Mouse (Mus musculus) liver (tissue): ENCODE data around the gene Commd8.
"Not testable (repeated sequence)": the region's sequence is repeated elsewhere in the genome, so short reads cannot be mapped to it uniquely, and the experiment has no call there.

Experiments
- DNase-seq: peaks from one replicate; pipeline ENCODE4 v3.0.0-alpha.2; 2020; ENCODE audit warnings: mixed read lengths

Commd8 gene

DNA sequence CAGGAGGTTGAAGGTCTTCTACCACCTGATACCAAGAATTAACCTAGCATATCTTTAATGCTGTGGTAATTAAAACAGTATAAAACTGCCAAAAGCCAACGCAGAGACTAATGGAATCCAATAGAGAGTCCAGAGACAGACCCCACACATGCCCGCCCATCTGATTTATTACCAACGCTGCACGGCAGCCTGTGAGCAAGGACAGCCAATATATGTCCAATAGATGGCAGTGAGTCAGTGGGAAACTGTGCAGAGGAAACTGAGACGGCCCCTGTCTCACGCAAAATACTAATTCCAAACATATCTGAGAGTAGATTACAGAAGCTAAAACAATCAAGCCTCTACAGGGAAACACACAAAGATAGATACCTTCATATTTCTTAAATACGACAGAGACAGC is 3.6 kb downstream of the Commd8 start:
- DNase-seq, result no peak

DNA sequence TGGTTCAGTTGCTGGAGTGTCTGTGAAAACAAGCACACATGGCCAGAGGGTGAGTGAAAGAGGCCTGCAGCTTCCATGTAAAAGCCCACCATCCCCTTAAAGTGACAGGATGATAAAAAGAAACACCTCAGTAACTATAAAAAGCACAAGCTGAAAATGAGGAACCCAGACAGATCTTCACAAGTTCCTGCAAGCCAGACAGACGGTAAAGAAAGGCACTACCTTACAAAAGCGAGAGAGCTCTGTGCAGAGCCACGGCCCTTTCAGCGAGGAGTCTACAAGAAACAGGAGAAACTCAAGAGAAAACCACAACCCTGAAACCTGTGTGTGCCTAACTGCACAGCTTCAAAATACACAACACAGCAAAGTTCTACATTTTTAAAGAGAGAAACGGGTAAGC is 5.1 kb downstream of the Commd8 start:
- DNase-seq, result no peak

DNA sequence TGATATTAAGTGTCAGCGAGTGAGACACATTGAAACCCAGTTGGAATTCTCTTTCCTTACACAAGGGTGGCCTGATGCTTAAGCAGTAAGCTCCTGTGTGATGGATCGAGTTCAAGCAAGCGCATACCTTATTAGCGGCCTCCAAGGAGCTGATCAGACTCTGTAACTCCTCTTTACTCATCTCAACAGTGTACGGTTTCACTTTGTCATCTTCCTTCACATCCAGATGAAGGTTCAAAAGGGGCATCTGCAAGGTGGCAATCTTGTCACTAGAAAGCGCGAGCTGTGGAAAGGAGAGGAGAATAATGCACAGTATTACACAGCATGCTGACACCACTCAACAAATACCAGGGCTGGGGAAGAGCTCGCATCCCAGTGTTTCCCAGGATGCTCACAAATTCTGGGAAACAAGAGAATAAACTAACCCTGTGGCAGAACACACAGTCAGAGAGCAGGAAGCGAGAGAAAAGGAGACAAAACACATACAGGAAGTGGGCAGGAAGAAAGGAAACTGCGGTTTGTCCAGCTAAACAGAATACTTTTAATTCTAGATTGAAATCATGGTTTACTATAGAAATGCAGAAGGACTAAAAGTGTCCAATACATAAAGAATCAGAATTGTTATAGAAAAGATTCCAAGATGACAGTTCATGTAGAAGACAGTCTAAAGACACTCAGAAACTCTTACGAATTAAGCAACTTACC is 7.1 kb downstream of the Commd8 start:
- no peak for DNase-seq

DNA sequence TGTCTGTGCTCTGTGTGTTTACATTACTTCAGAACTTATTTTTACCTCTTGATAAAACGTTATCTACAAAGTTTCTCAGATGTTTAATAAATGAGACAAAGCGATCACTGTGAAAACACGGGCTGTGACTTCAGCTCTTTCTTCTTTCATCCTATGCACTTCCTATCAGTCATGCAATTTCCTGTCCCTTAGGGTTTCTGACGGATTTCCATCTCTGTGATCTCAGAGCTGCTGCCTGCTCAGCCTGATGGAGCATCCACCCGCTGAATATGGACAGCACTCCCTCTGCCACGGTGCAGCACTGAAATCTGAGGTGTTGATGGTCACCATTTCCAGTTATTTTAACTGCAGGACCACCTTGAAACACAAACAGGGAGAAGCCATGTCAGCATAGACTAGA is 8.5 kb downstream of the Commd8 start:
- no peak for DNase-seq

DNA sequence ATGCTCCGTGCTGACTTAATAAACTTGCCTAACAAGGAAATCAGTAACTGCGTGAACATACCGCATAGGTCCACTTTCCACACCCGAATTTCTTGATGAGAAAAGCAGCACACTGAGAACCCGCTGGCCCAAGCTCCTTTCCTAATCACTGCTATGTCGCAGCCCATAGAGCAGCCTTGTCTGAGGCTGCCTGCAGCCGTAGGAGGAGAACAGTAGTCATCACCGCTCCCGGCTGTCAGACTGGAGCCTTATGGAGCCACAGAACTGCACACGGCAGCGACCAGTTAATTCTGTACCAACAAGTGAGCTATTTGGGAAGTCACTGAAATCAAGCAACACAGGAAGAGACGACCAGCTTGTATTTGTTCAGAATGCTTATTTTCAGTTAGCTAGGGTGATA is 9.3 kb downstream of the Commd8 start:
- no peak for DNase-seq

DNA sequence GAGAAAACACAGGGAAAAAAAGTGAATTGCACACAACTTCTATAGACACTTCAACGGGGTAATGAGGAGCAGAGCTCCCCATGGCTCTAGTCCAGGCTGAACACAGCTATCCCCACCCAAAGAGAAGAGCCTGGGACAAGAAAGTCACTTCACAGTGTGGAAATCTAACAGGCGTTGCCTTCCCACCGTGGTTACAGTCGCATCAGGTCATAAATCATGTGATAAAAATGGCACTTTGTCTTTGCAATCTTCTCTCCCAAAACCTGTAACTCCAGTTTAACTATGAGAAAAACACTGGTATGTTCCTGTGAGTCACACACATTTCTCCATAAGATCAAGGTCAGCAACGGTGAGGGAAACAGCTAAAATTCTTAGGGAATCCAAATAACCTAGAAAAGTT is 11.4 kb downstream of the Commd8 start:
- DNase-seq, result no peak

DNA sequence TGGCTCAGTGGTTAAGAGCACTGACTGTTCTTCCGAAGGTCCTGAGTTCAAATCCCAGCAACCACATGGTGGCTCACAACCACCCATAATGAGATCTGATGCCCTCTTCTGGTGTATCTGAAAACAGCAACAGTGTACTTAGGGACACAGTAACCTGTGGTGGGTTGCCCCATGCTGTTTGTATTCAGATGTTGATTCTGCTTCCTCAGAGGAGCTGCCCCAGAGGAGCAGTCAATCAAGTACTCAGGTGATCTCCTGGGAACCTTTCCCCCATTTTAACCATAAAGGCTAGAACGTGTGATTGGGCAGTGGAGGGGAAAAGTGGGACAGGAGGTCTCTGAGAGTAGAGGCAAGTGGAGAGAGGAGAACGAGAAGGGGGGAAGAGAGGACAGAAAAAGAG is 12.3 kb downstream of the Commd8 start:
- not testable (repeated sequence) for DNase-seq

DNA sequence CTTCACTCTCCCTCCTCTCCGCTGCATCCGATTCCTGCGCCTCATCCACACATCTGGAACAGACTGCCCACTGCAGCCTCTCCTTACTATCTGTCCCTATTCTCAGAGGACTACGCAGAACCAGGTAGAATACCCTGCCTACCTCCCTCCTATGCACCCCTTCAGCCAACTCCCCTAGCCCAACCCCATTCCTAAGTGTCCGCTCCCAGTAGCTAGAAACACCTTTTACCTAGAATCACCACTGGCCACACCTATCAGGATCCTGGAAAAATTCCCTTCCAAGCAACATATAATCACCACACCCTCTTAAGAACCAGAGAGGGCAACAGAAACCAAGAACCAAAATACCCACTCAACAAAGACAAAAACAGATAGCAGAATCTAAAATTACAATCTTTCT is 17.1 kb downstream of the Commd8 start:
- no peak for DNase-seq

DNA sequence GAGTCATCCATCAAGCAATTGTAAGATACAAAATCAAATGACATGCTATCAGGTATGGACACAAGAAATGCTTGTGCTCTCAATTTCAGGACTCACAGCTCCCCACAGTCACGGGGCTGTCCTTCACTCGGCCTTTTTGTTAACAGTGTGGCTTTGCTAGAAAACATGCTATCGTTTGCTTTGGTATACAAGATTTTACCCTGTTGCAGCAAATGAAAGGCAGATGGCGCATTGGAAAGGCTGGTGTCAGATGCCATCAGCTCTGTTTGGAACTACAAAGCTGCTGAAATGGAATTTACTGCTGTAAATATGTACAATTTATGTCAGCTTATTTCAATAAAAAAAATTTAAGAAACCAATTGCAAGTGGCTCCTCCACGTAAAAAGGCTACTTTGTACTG is 19.3 kb downstream of the Commd8 start:
- DNase-seq, result no peak

DNA sequence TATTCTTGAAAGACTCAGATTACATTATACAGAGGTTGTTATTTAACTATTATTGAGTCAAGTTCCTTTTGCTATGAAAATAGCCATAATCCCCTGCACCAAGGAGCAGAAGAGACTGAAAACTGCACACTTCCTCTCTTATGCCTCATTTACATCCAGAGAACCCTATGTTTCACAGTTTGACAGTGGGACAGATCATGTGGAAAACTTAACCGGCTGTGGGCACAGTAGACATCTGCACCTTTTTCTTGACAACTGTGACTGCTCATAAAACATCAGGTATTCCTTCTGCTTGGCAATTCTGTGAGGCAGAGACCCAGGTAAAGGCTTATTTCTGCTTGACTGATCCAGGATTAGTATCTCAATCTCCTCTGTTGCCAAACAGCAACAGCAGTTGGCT is 28.4 kb downstream of the Commd8 start:
- no peak for DNase-seq

DNA sequence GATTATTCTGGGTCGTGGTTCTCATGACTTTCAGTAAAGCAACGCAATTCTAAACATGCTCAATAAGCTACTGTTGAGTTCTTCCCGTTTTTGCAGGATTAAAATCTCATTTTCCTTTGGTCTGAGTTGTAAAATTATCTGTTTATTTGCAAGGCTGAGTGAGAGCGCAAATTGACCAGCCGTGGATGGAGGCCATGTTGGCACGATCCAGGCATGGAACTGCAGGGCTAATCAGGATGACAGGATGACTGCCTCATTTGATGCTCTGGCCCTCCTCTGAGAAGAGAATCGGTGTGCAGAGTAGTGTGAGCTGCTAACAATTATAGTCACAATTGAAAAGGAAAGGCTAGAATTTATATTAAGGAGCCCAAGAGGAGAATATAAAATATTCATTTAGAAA is 29.7 kb downstream of the Commd8 start:
- DNase-seq, result no peak

DNA sequence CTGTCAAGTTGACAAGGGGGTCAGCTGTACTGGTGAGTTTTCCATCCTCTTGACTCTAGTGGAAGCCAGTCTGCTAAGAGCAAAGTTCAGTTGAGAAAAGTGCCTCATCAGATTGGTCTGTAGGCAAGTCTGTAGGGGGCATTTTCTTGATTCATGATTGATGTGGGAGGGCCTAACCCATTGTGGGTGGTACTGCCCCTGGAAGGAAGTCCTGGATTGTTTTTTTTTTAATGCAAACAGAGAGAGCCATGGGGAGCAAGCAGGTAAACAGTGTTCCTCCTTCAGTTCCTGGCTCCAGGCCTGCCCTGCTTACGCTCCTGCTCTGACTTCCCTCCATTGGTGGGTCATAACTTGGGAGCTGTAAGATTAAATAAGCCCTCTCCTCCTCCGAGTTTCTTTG is 34.1 kb downstream of the Commd8 start:
- DNase-seq, result no peak

DNA sequence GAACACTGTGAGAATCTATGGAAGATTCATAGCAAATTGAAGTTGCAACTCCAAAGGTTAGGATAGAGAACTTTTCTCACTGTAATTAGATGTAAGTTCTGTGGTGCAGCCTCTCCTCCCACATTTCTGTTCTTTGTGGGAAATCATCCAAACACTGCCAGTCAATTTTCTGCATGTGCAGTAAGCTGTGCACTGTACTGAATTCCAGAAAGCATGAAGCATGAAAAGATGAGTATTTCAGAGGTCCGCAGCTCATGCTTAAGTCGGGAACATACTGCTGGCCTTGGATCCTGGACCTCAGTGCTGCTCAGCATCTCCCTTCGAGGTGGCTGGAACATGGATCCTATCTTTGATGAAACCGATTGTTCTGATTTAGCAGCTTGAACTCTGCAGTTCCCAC is 41.3 kb downstream of the Commd8 start:
- no peak for DNase-seq

DNA sequence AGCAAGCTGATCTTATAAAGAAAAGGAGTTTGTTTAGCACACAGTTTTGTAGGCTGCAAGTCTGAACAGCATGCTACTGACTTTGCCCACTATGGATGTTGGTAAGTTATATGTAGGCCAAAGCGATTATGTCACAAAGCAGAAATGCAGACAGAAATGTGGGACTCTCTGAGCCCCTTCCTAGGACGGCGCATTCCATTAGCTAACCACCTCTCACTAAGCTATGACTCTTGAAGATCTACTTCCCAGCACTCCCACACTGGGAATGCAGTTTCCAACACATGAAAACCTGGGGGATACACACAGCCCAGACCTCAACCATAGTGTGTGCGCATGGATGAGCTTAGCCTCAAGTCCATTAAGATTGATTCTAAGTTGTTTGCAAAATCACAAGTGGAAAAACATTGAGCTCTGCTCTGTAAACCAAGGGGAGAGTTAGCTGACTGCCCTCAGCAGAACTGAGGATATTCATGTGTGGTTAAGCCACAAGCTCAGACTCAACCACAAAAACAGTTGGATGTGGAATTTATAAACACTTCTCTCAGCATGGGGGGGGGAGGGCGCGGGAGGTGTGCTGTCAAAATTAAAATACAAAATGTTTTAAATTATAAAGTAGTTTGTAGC is 45.5 kb downstream of the Commd8 start:
- no peak for DNase-seq
